Mouse (Mus musculus): Measurements from ENCODE around the gene Kif2a. TPM values are rescaled to one million over a fixed set of nuclear protein-coding genes. Genes with fewer than 3 reads are reported as not detected.
"Not testable (repeated sequence)": the region's sequence is repeated elsewhere in the genome, so short reads cannot be mapped to it uniquely, and the experiment has no call there.

Kif2a gene
- polyA plus RNA-seq, 2 experiments, result 20.1 to 25.4 TPM

- WGBS, result 58% methylated on average over 2 of the region's 2 CpGs
- H3K27me3 ChIP-seq (ENCODE audit: control insufficient read depth, insufficient read depth, low read length), result no peaks in the 10 kb centered on the region
- ATAC-seq (ENCODE audit: low FRiP score, low read depth), result no peak
- H3K4me2 ChIP-seq (replicated peaks; ENCODE audit: low read depth, low read length, severe bottlenecking), result no peak overlapping the region
- DNase-seq (ENCODE audit: low spot score), result no peak
- H3K9ac ChIP-seq (ENCODE audit: low read depth, low read length, severe bottlenecking), result no peak overlapping the region
- no peak for TF ChIP-seq POLR2A (IDR thresholded peaks at IDR 0.05; ENCODE audit: borderline replicate concordance, extremely low read depth, insufficient read depth, insufficient read length)
- no peak overlapping the region for H3K4me3 ChIP-seq (replicated peaks; ENCODE audit: low read length)
- no peaks in the 10 kb centered on the region for H3K9me3 ChIP-seq (ENCODE audit: control insufficient read depth, low read length)
- H3K36me3 ChIP-seq (ENCODE audit: control insufficient read depth, insufficient read depth, low read length), result no peaks in the 10 kb centered on the region; the same call in 1 of the 2 replicates
- no peak overlapping the region for H3K27ac ChIP-seq (replicated peaks; ENCODE audit: low read depth, low read length)
- H3K4me1 ChIP-seq (ENCODE audit: control insufficient read depth, insufficient read depth, low read length), result no peaks in the 10 kb centered on the region
Observed at GRCm38 (mm10) chr13:106998026-106998425, 23.9 kb downstream of the Kif2a start.

GRCm38 (mm10) chr13:106997557-106997956 lies 24.4 kb downstream of the Kif2a start:
- H3K9me3 ChIP-seq (ENCODE audit: control insufficient read depth, low read length); H3K4me2 ChIP-seq (replicated peaks; ENCODE audit: low read depth, low read length, severe bottlenecking); DNase-seq (ENCODE audit: low spot score); ATAC-seq (ENCODE audit: low FRiP score, low read depth); H3K9ac ChIP-seq (ENCODE audit: low read depth, low read length, severe bottlenecking); H3K4me3 ChIP-seq (replicated peaks; ENCODE audit: low read length); H3K36me3 ChIP-seq (ENCODE audit: control insufficient read depth, insufficient read depth, low read length); H3K4me1 ChIP-seq (ENCODE audit: control insufficient read depth, insufficient read depth, low read length); H3K27ac ChIP-seq (replicated peaks; ENCODE audit: low read depth, low read length); H3K27me3 ChIP-seq (ENCODE audit: control insufficient read depth, insufficient read depth, low read length): not testable (repeated sequence)
- 95% methylated on average over 3 of the region's 4 CpGs for WGBS

- TF ChIP-seq POLR2A (IDR thresholded peaks at IDR 0.05; ENCODE audit: borderline replicate concordance, extremely low read depth, insufficient read depth, insufficient read length), result no peak
- H3K36me3 ChIP-seq (ENCODE audit: control insufficient read depth, insufficient read depth, low read length), result peaks cover 8% of the 10 kb centered on the region; the same call in 1 of the 2 replicates
- ATAC-seq (ENCODE audit: low FRiP score, low read depth) (no peak), DNase-seq (ENCODE audit: low spot score) (no peak)
- no peak overlapping the region for H3K4me2 ChIP-seq (replicated peaks; ENCODE audit: low read depth, low read length, severe bottlenecking)
- 87% methylated on average over 2 of the region's 2 CpGs for WGBS
- no peak overlapping the region for H3K27ac ChIP-seq (replicated peaks; ENCODE audit: low read depth, low read length)
- no peaks in the 10 kb centered on the region for H3K9me3 ChIP-seq (ENCODE audit: control insufficient read depth, low read length)
- H3K9ac ChIP-seq (ENCODE audit: low read depth, low read length, severe bottlenecking), result no peak overlapping the region
- H3K4me1 ChIP-seq (ENCODE audit: control insufficient read depth, insufficient read depth, low read length), result no peaks in the 10 kb centered on the region
- no peaks in the 10 kb centered on the region for H3K27me3 ChIP-seq (ENCODE audit: control insufficient read depth, insufficient read depth, low read length)
- H3K4me3 ChIP-seq (replicated peaks; ENCODE audit: low read length), result no peak overlapping the region
Observed at GRCm38 (mm10) chr13:106996891-106997290, 25.0 kb downstream of the Kif2a start.

GRCm38 (mm10) chr13:106961496-106961895 lies 60.4 kb downstream of the Kif2a start:
- Histone ChIP-seq H3K36me3 (ENCODE audit: control insufficient read depth, insufficient read depth, low read length) (peaks cover 54% of the 10 kb centered on the region), H3K27me3 (ENCODE audit: control insufficient read depth, insufficient read depth, low read length) (no peaks in the 10 kb centered on the region), H3K27ac (replicated peaks; ENCODE audit: low read depth, low read length) (no peak overlapping the region), H3K9me3 (ENCODE audit: control insufficient read depth, low read length) (no peaks in the 10 kb centered on the region), H3K4me1 (ENCODE audit: control insufficient read depth, insufficient read depth, low read length) (no peaks in the 10 kb centered on the region), H3K9ac (ENCODE audit: low read depth, low read length, severe bottlenecking) (no peak overlapping the region), H3K4me2 (replicated peaks; ENCODE audit: low read depth, low read length, severe bottlenecking) (no peak overlapping the region), H3K4me3 (replicated peaks; ENCODE audit: low read length) (no peak overlapping the region)
- ATAC-seq (ENCODE audit: low FRiP score, low read depth) (no peak), DNase-seq (ENCODE audit: low spot score) (no peak)
- WGBS, result 91% methylated on average over 4 of the region's 4 CpGs
- no peak for TF ChIP-seq POLR2A (IDR thresholded peaks at IDR 0.05; ENCODE audit: borderline replicate concordance, extremely low read depth, insufficient read depth, insufficient read length)

- no peaks in the 10 kb centered on the region for H3K9me3 ChIP-seq (ENCODE audit: control insufficient read depth, low read length)
- no peak overlapping the region for H3K9ac ChIP-seq (ENCODE audit: low read depth, low read length, severe bottlenecking)
- H3K27ac ChIP-seq (replicated peaks; ENCODE audit: low read depth, low read length), result no peak overlapping the region
- ATAC-seq (ENCODE audit: low FRiP score, low read depth), result no peak
- no peaks in the 10 kb centered on the region for H3K4me1 ChIP-seq (ENCODE audit: control insufficient read depth, insufficient read depth, low read length)
- peaks cover 63% of the 10 kb centered on the region for H3K36me3 ChIP-seq (ENCODE audit: control insufficient read depth, insufficient read depth, low read length)
- H3K4me3 ChIP-seq (replicated peaks; ENCODE audit: low read length), result no peak overlapping the region
- no peak overlapping the region for H3K4me2 ChIP-seq (replicated peaks; ENCODE audit: low read depth, low read length, severe bottlenecking)
- no peak for DNase-seq (ENCODE audit: low spot score)
- 91% methylated on average over 3 of the region's 3 CpGs for WGBS
- H3K27me3 ChIP-seq (ENCODE audit: control insufficient read depth, insufficient read depth, low read length), result no peaks in the 10 kb centered on the region
- TF ChIP-seq POLR2A (IDR thresholded peaks at IDR 0.05; ENCODE audit: borderline replicate concordance, extremely low read depth, insufficient read depth, insufficient read length), result no peak
Observed at GRCm38 (mm10) chr13:106960557-106960956, 61.4 kb downstream of the Kif2a start.

GRCm38 (mm10) chr13:106958286-106958685 lies 63.6 kb downstream of the Kif2a start:
- 89% methylated on average over 3 of the region's 3 CpGs for whole genome bisulfite sequencing
- Histone ChIP-seq H3K27me3 (ENCODE audit: control insufficient read depth, insufficient read depth, low read length) (no peaks in the 10 kb centered on the region), H3K36me3 (ENCODE audit: control insufficient read depth, insufficient read depth, low read length) (peaks cover 67% of the 10 kb centered on the region), H3K4me2 (replicated peaks; ENCODE audit: low read depth, low read length, severe bottlenecking) (no peak overlapping the region), H3K9me3 (ENCODE audit: control insufficient read depth, low read length) (no peaks in the 10 kb centered on the region), H3K4me3 (replicated peaks; ENCODE audit: low read length) (no peak overlapping the region), H3K4me1 (ENCODE audit: control insufficient read depth, insufficient read depth, low read length) (no peaks in the 10 kb centered on the region), H3K27ac (replicated peaks; ENCODE audit: low read depth, low read length) (no peak overlapping the region), H3K9ac (ENCODE audit: low read depth, low read length, severe bottlenecking) (no peak overlapping the region)
- TF ChIP-seq POLR2A (IDR thresholded peaks at IDR 0.05; ENCODE audit: borderline replicate concordance, extremely low read depth, insufficient read depth, insufficient read length), result no peak
- DNase-seq (ENCODE audit: low spot score) (no peak), ATAC-seq (ENCODE audit: low FRiP score, low read depth) (no peak)

All from limb, embryonic 14.5 days (tissue).